ENCODE assay signal across 9 mouse cellular contexts in genomic region chr19:25132322-25132721, GRCm38 (mm10).
DNase-seq lines count a peak whose midpoint lies in the region; ATAC-seq lines count a peak whose summit lies in the region.
"Had no signal": no experiment of that assay in that cellular context is flagged by ENCODE, and none has a peak within 500 bp of the region (broad histone marks: within the 10 kb centered on the region; RNA-seq: fewer than 3 reads in every experiment).

No protein-coding gene starts in this region.

- no peaks in the 10 kb centered on the region for H3K9me3 ChIP-seq in heart, embryonic 12.5 days (replicated peaks)
- H3K9me3 ChIP-seq in midbrain, embryonic 11.5 days (ENCODE audit: control insufficient read depth, low read length) = no peaks in the 10 kb centered on the region
- H3K9me3 ChIP-seq in midbrain, embryonic 15.5 days = no peaks in the 10 kb centered on the region
- H3K9me3 ChIP-seq: heart, embryonic 13.5 days had no signal

- no peak overlapping the region for H3K27ac ChIP-seq in heart, embryonic 12.5 days (ENCODE audit: poor library complexity, severe bottlenecking)
- no peak overlapping the region for H3K27ac ChIP-seq in midbrain, embryonic 11.5 days (ENCODE audit: low read depth, low read length)
- H3K27ac ChIP-seq in midbrain, embryonic 15.5 days = no peak overlapping the region
- H3K27ac ChIP-seq: heart, embryonic 13.5 days had no signal

- H3K4me2 ChIP-seq in heart, embryonic 12.5 days = no peak overlapping the region
- H3K4me2 ChIP-seq in midbrain, embryonic 11.5 days = no peak overlapping the region
- no peak overlapping the region for H3K4me2 ChIP-seq in midbrain, embryonic 15.5 days
- H3K4me2 ChIP-seq: heart, embryonic 13.5 days had no signal

- H3K4me3 ChIP-seq in heart, embryonic 12.5 days = no peak overlapping the region
- H3K4me3 ChIP-seq in midbrain, embryonic 11.5 days (ENCODE audit: low read depth, low read length) = no peak overlapping the region
- H3K4me3 ChIP-seq in midbrain, embryonic 15.5 days = no peak overlapping the region
- H3K4me3 ChIP-seq: heart, embryonic 13.5 days had no signal

- H3K27me3 ChIP-seq in heart, embryonic 12.5 days (replicated peaks) = no peaks in the 10 kb centered on the region; the same call in none of the 2 replicates
- no peaks in the 10 kb centered on the region for H3K27me3 ChIP-seq in midbrain, embryonic 11.5 days (ENCODE audit: control insufficient read depth, insufficient read depth, low read length)
- H3K27me3 ChIP-seq in midbrain, embryonic 15.5 days (replicated peaks) = no peaks in the 10 kb centered on the region
- H3K27me3 ChIP-seq: heart, embryonic 13.5 days had no signal

- ATAC-seq in heart, embryonic 12.5 days (ENCODE audit: insufficient number of reproducible peaks, low FRiP score) = no peak
- ATAC-seq in midbrain, embryonic 11.5 days (ENCODE audit: low FRiP score) = no peak
- no peak for ATAC-seq in midbrain, embryonic 15.5 days (replicated peaks)
- ATAC-seq in common myeloid progenitor, adult 5-6 weeks (replicated peaks; ENCODE audit: low read depth, poor library complexity, severe bottlenecking) = 0 out of 2 replicates have a peak, but pooled peaks have one; percentile 45
- ATAC-seq in megakaryocyte, adult 5-6 weeks (ENCODE audit: poor library complexity, severe bottlenecking) = no peak

- 11% methylated on average over 4 of the region's 4 CpGs for WGBS in heart, embryonic 12.5 days
- WGBS in midbrain, embryonic 11.5 days = 11% methylated on average over 4 of the region's 4 CpGs
- 16% methylated on average over 4 of the region's 4 CpGs for WGBS in midbrain, embryonic 15.5 days

- peaks cover 6% of the 10 kb centered on the region; the same call in 1 of the 2 replicates for H3K4me1 ChIP-seq in heart, embryonic 12.5 days (replicated peaks)
- no peaks in the 10 kb centered on the region for H3K4me1 ChIP-seq in midbrain, embryonic 11.5 days (ENCODE audit: control insufficient read depth, insufficient read depth, low read length)
- no peaks in the 10 kb centered on the region for H3K4me1 ChIP-seq in midbrain, embryonic 15.5 days

- peak; percentile 12 to 63 for DNase-seq in heart, adult 18-20 months
- DNase-seq in midbrain, embryonic 11.5 days (ENCODE audit: low spot score, missing footprints) = peak; percentile 93
- peak; percentile 76 for DNase-seq in retina, embryonic 14.5 days (ENCODE audit: low spot score)
- DNase-seq in adrenal gland, postnatal 4 days (ENCODE audit: low spot score in 2 of 2) = no peak

- no peak overlapping the region for H3K9ac ChIP-seq in heart, embryonic 12.5 days
- H3K9ac ChIP-seq in midbrain, embryonic 11.5 days (ENCODE audit: low read length) = no peak overlapping the region
- H3K9ac ChIP-seq in midbrain, embryonic 15.5 days = no peak overlapping the region
- H3K9ac ChIP-seq: heart, embryonic 13.5 days had no signal

- no peaks in the 10 kb centered on the region for H3K36me3 ChIP-seq in heart, embryonic 12.5 days
- H3K36me3 ChIP-seq in midbrain, embryonic 11.5 days (ENCODE audit: control insufficient read depth, insufficient read depth, low read length) = no peaks in the 10 kb centered on the region
- H3K36me3 ChIP-seq in midbrain, embryonic 15.5 days (replicated peaks) = no peaks in the 10 kb centered on the region
- H3K36me3 ChIP-seq: heart, embryonic 13.5 days had no signal

Comparison
In these comparisons a context has a peak if more than half of its experiments do, and no peak if none do; other contexts are left out.
1. DNase-seq: peak in heart, adult 18-20 months (2 of 2), midbrain, embryonic 11.5 days (single experiment) and retina, embryonic 14.5 days (single experiment); none in adrenal gland, postnatal 4 days (0 of 2).